Mouse (Mus musculus) testis, postnatal 14 days (tissue): ENCODE measurements around the gene Atf7.
"Not testable (repeated sequence)": the region's sequence is repeated elsewhere in the genome, so short reads cannot be mapped to it uniquely, and the experiment has no call there.

ENCODE experiments used
- DNase-seq: peaks from one replicate; pipeline ENCODE4 v3.0.0; 2021; ENCODE audit warnings: low spot score

Atf7 gene

DNA sequence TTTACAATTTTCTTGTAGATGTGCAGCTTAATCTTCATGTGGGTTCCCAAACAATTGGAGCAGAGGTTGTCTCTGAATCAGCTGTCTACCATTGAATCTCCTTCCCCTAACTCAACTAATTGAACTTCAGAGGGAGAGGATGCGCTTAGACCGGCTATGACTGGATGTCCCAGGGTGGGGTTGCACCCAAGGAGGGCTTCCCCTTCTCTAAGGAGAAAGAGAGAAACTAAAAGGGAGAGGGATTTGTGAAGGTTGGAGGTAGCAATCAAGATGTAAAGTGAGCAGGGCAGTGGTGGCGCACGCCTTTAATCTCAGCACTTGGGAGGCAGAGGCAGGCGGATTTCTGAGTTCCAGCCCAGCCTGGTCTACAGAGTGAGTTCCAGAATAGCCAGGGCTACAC, 5.8 kb downstream of the Atf7 start:
- no peak for DNase-seq

DNA sequence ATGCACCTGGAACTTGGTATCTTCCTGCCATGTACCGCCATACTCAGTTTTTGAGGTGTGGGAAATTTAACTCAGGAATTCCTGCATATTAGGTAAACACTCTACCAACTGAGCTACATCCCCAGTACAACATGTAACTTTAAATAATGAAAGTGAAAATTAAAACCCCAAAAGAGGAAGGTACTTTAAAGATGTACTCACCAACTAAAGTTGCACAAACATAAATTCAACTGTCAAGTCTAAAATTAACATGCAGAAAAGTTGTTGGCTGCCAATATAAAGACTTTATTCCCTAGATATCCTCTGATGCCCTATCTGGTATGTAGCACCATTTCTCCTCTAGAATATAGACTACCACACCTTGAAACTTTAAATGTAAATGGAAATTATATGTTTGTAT, 7.6 kb downstream of the Atf7 start:
- no peak for DNase-seq

GRCm38 (mm10) chr15:102616174-102616573, 9.1 kb downstream of the Atf7 start:
- DNase-seq: no peak

- no peak for DNase-seq
Observed at GRCm38 (mm10) chr15:102614224-102614623, 11.0 kb downstream of the Atf7 start.

DNA sequence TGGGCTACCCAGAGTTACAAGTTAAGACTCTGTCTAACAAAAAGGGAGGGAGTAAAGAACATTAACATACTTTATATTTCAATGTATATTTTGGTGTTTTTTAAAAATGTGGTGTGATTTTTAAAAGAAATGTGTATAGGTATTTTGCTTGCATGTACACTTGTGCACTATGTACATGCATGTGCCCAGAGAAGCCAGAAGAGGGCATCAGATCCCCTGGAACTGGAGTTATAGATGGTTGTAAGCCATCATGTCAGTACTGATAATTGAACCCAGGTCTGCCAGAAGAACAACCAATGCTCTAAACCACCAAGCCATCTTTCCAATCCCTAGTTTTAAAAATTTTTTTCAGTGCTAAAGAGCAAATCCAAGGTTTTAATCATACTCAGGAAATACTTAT, 12.3 kb downstream of the Atf7 start:
- no peak for DNase-seq

DNA sequence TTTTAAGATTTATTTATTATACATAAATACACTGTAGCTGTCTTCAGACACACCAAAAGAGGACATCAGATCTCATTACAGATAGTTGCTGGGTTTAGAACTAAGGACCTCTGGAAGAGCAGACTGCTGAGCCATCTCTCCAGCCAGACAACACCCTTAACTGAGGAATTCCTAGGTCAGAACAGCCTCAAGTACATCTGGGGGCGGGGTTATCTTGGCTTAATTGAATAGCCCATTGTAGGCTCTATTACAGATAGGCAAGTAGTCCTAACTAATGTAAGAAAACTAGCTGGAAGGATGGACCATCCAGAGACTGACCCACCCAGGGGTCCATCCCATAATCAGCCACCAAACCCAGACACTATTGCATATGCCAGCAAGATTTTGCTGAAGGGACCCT, 16.7 kb downstream of the Atf7 start:
- not testable (repeated sequence) for DNase-seq

DNA sequence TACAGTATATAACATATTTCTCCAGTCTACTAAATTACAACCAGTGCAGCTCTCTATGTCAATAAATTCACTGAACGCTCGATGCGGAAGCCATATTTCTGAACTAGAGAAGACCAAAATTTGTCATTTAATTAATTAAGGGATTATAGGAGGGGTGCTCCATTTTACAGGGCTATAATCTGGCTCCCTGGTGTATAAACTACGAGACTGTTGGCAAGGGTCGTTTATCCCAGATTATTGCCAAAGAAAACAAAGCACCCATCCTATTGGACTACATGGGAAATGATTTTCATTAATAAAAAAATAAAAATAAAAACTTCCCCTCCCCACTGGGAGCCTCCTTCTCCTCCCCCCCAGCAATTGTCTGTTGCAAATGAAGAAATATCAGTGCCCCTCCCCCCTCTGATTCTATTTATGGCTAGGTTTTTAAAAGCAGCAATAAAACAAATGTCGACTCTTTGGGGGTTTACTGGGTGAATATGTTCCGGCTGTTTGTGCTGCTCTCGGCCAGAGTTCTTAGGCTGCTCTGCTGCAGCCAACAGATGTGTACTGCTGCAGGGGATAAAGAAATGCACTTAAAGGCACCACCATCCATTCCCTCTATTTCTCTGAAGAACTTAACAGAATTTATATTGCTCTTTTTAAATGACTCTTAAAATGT, 31.1 kb downstream of the Atf7 start:
- DNase-seq: no peak

DNA sequence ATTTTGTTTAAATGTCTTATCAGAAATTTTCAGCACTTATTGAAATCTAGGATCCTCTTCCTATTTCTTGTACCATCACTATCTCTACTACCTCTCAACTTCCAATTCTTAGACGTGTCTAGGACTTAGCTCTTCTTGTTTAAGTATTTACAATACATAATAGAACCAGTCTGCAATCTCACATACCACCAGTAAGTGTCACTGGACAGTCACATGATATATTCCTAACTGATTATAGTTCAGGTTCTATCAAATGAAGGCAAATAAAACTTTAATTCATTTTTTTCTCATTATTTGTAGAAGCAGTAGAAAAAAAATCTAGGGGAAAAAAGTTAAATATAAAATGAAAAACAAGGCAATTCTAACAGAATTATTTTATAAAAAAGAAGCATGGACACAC, 32.6 kb downstream of the Atf7 start:
- no peak for DNase-seq

DNA sequence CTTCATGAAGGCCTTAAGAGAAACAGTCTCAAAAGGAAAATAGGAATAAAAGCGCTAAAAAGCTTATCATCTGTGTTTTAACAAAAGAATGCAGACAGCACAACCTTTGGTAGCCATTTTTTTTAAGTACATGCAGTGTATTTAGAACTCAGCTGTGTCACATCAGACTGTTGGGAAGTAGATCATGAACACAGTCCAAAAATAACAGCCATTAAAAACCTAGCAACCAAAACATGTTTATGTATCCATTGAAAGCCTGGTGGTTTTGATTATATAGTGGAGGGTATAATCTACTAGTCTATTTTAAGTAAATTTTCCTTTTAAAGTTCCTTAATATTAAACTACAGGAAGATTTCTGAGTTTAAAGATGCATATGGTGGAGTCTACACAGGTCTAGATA, 34.7 kb downstream of the Atf7 start:
- no peak for DNase-seq

- no peak for DNase-seq
Observed at GRCm38 (mm10) chr15:102589826-102590225, 35.4 kb downstream of the Atf7 start.

DNA sequence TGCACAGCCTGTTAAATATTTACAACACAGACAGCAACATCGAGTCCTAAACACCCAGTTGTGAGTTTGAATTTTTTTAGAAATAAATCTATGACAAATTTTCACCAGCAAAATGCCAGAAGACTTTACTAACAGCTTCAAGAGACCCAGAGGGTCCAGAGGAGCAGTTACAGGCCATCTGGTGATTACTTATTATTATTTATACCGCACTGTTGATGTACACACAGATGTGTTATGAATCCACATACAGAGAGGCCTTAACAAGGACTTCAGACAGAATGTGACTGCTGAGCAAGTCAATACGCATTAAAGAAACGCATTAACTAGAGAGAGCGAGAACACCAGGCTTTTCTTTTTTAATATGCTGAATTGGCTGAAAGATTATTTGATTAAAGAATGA, 39.8 kb downstream of the Atf7 start:
- no peak for DNase-seq

- no peak for DNase-seq
Observed at GRCm38 (mm10) chr15:102583708-102584383, 41.4 kb downstream of the Atf7 start.

- no peak for DNase-seq
Observed at GRCm38 (mm10) chr15:102581205-102581604, 44.1 kb downstream of the Atf7 start.

DNA sequence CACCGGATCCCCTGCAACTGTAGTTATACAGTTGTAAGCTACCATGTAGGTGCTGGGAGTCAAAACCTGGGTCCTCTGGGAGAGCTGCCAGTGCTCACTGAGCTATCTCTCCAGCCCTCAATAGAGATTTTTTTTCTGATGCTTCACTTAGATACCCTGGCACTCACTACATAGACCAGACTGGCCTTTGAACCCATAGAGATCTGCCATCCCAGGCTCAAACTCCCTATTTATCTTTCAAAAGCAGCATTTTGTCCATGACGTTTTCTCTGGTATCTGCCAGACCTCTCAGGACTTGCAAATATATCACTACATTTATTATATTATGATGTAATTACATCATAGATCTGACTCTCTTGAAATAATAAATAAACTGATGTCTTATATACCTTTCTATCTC, 46.9 kb downstream of the Atf7 start:
- DNase-seq: no peak

DNA sequence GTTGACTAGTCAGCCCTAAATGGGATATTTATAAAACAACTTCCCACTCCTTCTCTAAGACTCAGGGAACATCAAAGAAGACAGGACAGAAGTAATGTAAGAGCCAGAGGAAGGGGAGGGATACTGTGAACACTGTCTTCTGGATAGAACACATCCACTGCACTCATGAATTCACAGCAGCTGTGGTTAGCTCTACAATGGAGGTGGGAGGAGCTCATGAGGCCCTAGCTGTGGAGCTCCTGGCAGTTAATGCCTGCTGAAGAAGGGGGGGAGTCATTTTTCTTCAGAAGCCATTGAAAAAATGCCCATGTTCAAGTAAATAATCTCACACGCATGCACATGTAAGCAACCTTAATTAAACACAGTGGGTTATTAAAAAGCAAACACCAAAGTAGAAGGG, 48.3 kb downstream of the Atf7 start:
- DNase-seq: no peak

DNA sequence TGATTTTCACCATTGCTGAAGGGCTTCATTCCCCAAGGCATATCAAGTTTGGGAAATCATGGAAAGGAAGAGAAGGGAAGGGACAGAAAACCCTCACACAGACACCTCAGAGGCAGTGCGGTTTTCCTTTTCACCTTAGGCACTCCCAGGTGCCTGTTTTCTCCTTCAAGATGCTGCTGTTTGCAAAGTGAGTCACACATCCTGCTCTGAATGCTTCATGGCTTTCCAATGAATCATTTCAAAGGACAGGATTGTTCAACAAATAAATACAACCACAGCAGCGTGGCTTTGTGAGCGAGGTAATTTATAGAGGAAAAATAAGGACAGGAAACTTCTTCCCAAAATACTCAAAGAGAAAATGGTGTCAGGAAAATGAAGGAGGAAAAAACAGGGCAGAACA, 53.2 kb downstream of the Atf7 start:
- DNase-seq: no peak

- no peak for DNase-seq
Observed at GRCm38 (mm10) chr15:102567849-102568248, 57.4 kb downstream of the Atf7 start.

- no peak for DNase-seq
Observed at GRCm38 (mm10) chr15:102563681-102564080, 61.6 kb downstream of the Atf7 start.

DNA sequence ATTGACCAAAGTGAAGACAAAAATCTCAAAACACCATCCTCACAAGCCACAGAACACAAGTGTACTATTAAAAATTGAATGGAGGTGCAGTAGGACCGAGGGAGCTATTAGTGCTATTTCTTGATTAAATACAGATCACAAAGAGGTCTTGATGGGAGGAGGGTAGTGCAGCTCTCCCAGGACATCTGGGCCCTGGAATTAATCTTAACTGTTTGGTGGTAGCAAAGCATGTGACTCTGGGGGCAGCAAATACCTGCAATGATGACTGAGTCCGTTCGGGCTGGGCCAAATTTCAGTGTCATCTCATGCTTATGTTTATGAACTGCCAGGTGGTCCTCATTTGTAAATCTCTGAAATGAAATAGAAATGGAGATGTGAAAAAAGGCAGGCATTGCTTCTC, 62.2 kb downstream of the Atf7 start:
- DNase-seq: no peak

DNA sequence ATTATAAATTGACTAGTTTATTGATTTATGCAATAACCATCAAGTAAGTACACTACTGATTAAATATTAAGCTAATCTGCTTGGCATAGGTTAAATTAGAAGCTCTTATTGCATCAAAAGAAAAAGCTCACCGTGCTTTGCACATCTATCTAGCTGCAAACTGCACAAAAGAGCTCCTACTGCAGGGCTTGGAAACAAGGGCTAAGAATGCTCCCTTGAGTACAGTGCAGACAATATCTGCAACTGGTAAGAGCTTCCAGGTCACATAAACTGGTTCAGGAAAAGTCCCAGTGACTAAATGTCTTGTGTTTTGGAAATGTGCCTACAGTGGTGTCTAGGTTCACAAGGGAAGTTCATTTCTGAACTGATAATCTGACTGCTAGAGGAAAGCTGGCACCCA, 62.8 kb downstream of the Atf7 start:
- no peak for DNase-seq

- DNase-seq: no peak
Observed at GRCm38 (mm10) chr15:102557580-102557979, 67.7 kb downstream of the Atf7 start.

DNA sequence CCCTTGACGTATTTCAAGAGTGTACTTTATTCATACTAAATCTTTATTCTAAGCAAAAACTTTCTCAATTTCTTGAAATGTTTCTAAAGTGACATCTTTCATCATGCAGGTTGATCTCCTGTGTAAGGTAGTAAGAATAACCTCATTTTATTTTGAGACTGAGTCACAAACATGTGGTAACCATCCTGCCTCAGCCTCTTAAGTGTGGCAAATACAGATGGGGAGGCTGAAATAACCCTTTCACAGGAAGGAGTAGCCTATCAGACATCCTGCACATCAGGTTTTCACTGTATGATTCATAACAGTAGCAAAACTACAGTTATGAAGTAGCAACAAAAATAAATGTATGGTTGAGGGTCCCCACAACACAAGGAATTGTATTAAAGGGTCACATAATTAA, 69.7 kb downstream of the Atf7 start:
- no peak for DNase-seq

DNA sequence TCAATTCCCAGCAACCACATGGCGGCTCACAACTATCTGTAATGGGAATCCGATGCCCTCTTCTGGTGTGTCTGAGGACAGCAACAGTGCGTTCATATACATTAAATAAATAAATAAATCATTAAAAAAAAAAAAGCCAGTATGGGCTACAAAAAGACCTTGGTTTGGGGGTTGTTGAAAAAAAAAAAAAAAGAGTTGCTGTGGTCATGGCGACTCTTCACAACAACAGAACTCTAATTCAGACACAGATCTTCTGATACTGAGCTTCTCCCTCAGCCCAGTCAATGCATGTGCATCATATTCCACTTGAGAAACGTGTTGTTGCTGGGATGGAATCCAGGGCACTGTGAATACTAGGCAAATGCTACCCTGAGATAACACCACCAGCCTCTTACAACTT, 72.7 kb downstream of the Atf7 start:
- DNase-seq: no peak

- DNase-seq: no peak
Observed at GRCm38 (mm10) chr15:102547478-102547877, 77.8 kb downstream of the Atf7 start.
